Mouse (Mus musculus): Measurements from ENCODE around the gene Acaa1b.

Acaa1b gene

GRCm38 (mm10) chr9:119143372-119143771, 13.5 kb downstream of the Acaa1b start:
- DNase-seq, result peak; percentile 50 to 58

- no peak for DNase-seq
Observed at GRCm38 (mm10) chr9:119142066-119142465, 14.8 kb downstream of the Acaa1b start.

- peak; percentile 69 to 75 for DNase-seq
Observed at GRCm38 (mm10) chr9:119138836-119139235, 18.1 kb downstream of the Acaa1b start.

- no peak for DNase-seq
Observed at GRCm38 (mm10) chr9:119130692-119131091, 26.2 kb downstream of the Acaa1b start.

GRCm38 (mm10) chr9:119128436-119129181, 28.3 kb downstream of the Acaa1b start:
- peak; percentile 57 to 67 for DNase-seq

GRCm38 (mm10) chr9:119122596-119123369, 34.1 kb downstream of the Acaa1b start:
- DNase-seq, result no peak

GRCm38 (mm10) chr9:119120168-119120560, 36.7 kb downstream of the Acaa1b start:
- DNase-seq, result no peak

GRCm38 (mm10) chr9:119119409-119120167, 37.3 kb downstream of the Acaa1b start:
- no peak for DNase-seq

- no peak for DNase-seq
Observed at GRCm38 (mm10) chr9:119114911-119115310, 42.0 kb downstream of the Acaa1b start.

GRCm38 (mm10) chr9:119110640-119111039, 46.3 kb downstream of the Acaa1b start:
- no peak for DNase-seq

- DNase-seq, result no peak
Observed at GRCm38 (mm10) chr9:119109685-119110353, 47.1 kb downstream of the Acaa1b start.

GRCm38 (mm10) chr9:119107566-119107965, 49.3 kb downstream of the Acaa1b start:
- DNase-seq, result peak; percentile 66 to 71

GRCm38 (mm10) chr9:119102783-119103113, 54.1 kb downstream of the Acaa1b start:
- DNase-seq, result no peak

GRCm38 (mm10) chr9:119101992-119102782, 54.7 kb downstream of the Acaa1b start, which contains the start of gene Dlec1:
Dlec1 (plus strand) TSS chr9:119102478.
- DNase-seq, result peak; percentile 70 to 77

GRCm38 (mm10) chr9:119100177-119100898, 56.6 kb downstream of the Acaa1b start:
- peak; percentile 64 to 68 for DNase-seq

Measured in cerebellum, postnatal 10 days (tissue).